Comparison of ENCODE assay signal across 20 mouse cellular contexts in genomic region chr9:29181661-29182060, GRCm38 (mm10).
DNase-seq lines count a peak whose midpoint lies in the region; ATAC-seq and TF ChIP-seq lines count a peak whose summit lies in the region.
"Had no signal": no experiment of that assay in that cellular context is flagged by ENCODE, and none has a peak within 500 bp of the region (broad histone marks: within the 10 kb centered on the region; RNA-seq: fewer than 3 reads in every experiment).

No protein-coding gene starts in this region.

- no peaks in the 10 kb centered on the region for H3K9me3 ChIP-seq in kidney, embryonic 15.5 days (replicated peaks)
- no peaks in the 10 kb centered on the region for H3K9me3 ChIP-seq in kidney, postnatal 0 days (replicated peaks; ENCODE audit: low read length)
- no peaks in the 10 kb centered on the region for H3K9me3 ChIP-seq in stomach, embryonic 14.5 days (ENCODE audit: control insufficient read depth, low read depth, low read length)
- H3K9me3 ChIP-seq: embryonic facial prominence, embryonic 13.5 days; forebrain, embryonic 13.5 days; heart, embryonic 12.5 days; hindbrain, embryonic 10.5 days had no signal

- H3K4me3 ChIP-seq in kidney, embryonic 15.5 days (replicated peaks) = no peak overlapping the region
- H3K4me3 ChIP-seq in kidney, postnatal 0 days (replicated peaks; ENCODE audit: low read depth, low read length) = no peak overlapping the region
- no peak overlapping the region for H3K4me3 ChIP-seq in stomach, embryonic 14.5 days (ENCODE audit: low read depth, low read length)
- H3K4me3 ChIP-seq: embryonic facial prominence, embryonic 13.5 days; forebrain, embryonic 13.5 days; heart, adult 2 months; heart, embryonic 12.5 days; hindbrain, embryonic 10.5 days had no signal

- H3K36me3 ChIP-seq in kidney, embryonic 15.5 days = no peaks in the 10 kb centered on the region
- no peaks in the 10 kb centered on the region for H3K36me3 ChIP-seq in kidney, postnatal 0 days (ENCODE audit: insufficient read depth, low read length)
- H3K36me3 ChIP-seq in stomach, embryonic 14.5 days (ENCODE audit: control insufficient read depth, insufficient read depth, low read length) = no peaks in the 10 kb centered on the region
- H3K36me3 ChIP-seq: embryonic facial prominence, embryonic 13.5 days; heart, embryonic 12.5 days; hindbrain, embryonic 10.5 days had no signal

- H3K9ac ChIP-seq in kidney, embryonic 15.5 days = no peak overlapping the region
- no peak overlapping the region for H3K9ac ChIP-seq in kidney, postnatal 0 days (ENCODE audit: low read depth, low read length)
- no peak overlapping the region for H3K9ac ChIP-seq in stomach, embryonic 14.5 days (replicated peaks; ENCODE audit: low read depth, low read length)
- H3K9ac ChIP-seq: embryonic facial prominence, embryonic 13.5 days; forebrain, embryonic 13.5 days; forebrain, postnatal 0 days; heart, embryonic 12.5 days; hindbrain, embryonic 14.5 days had no signal

- no peak for ATAC-seq in kidney, embryonic 15.5 days (replicated peaks; ENCODE audit: low FRiP score)
- ATAC-seq in kidney, postnatal 0 days (replicated peaks; ENCODE audit: low FRiP score, low read depth) = peak; percentile 40; the same call in 1 of the 2 replicates
- 0 out of 2 replicates have a peak, but pooled peaks have one; percentile 53 for ATAC-seq in stomach, embryonic 14.5 days (ENCODE audit: insufficient number of reproducible peaks, insufficient read depth, low FRiP score, low read depth)
- ATAC-seq: forebrain, embryonic 13.5 days; forebrain, postnatal 0 days had no signal

- no peaks in the 10 kb centered on the region for H3K27me3 ChIP-seq in kidney, embryonic 15.5 days
- H3K27me3 ChIP-seq in kidney, postnatal 0 days (ENCODE audit: insufficient read depth, low read length) = no peaks in the 10 kb centered on the region
- no peaks in the 10 kb centered on the region for H3K27me3 ChIP-seq in stomach, embryonic 14.5 days (ENCODE audit: control insufficient read depth, insufficient read depth, low read length)
- H3K27me3 ChIP-seq: embryonic facial prominence, embryonic 13.5 days; forebrain, embryonic 13.5 days; heart, embryonic 12.5 days had no signal

- DNase-seq in kidney, adult 8-10 months = peak; percentile 6 to 19
- DNase-seq in kidney, postnatal 0 days (ENCODE audit: low spot score) = no peak
- peak; percentile 12 for DNase-seq in kidney, postnatal 10 days
- no peak for DNase-seq in frontal cortex, postnatal 36 days (ENCODE audit: low spot score in 2 of 2)
- DNase-seq in frontal cortex, postnatal 25 days (ENCODE audit: low spot score in 2 of 2) = no peak
- DNase-seq: adrenal gland, adult 2 months; adrenal gland, postnatal 25 days; cerebellum, adult 18-20 months; cerebellum, adult 9-11 months; cerebellum, postnatal 36 days; forebrain, postnatal 0 days; gastrocnemius, postnatal 10 days; heart, adult 2 months had no signal

- no peak for TF ChIP-seq CTCF in kidney, postnatal 0 days (IDR thresholded peaks at IDR 0.05; ENCODE audit: low read depth)

- no peak overlapping the region for H3K4me2 ChIP-seq in kidney, embryonic 15.5 days
- H3K4me2 ChIP-seq in kidney, postnatal 0 days (ENCODE audit: low read length) = no peak overlapping the region
- H3K4me2 ChIP-seq in stomach, embryonic 14.5 days (replicated peaks; ENCODE audit: low read depth, low read length) = no peak overlapping the region
- H3K4me2 ChIP-seq: embryonic facial prominence, embryonic 13.5 days; forebrain, embryonic 13.5 days; heart, embryonic 12.5 days; hindbrain, embryonic 14.5 days had no signal

- 87% methylated on average over 2 of the region's 2 CpGs for WGBS in kidney, embryonic 15.5 days
- 83% methylated on average over 2 of the region's 2 CpGs for WGBS in kidney, postnatal 0 days
- 68% methylated on average over 2 of the region's 2 CpGs for WGBS in stomach, embryonic 14.5 days

- H3K4me1 ChIP-seq in kidney, embryonic 15.5 days = no peaks in the 10 kb centered on the region
- H3K4me1 ChIP-seq in kidney, postnatal 0 days (replicated peaks; ENCODE audit: insufficient read depth, low read length) = no peaks in the 10 kb centered on the region
- H3K4me1 ChIP-seq in stomach, embryonic 14.5 days (ENCODE audit: control insufficient read depth, insufficient read depth, low read length) = no peaks in the 10 kb centered on the region
- H3K4me1 ChIP-seq: embryonic facial prominence, embryonic 13.5 days; forebrain, embryonic 13.5 days; heart, embryonic 12.5 days; hindbrain, embryonic 10.5 days had no signal

- H3K27ac ChIP-seq in kidney, embryonic 15.5 days = no peak overlapping the region
- no peak overlapping the region for H3K27ac ChIP-seq in kidney, postnatal 0 days
- H3K27ac ChIP-seq in stomach, embryonic 14.5 days (ENCODE audit: low read length) = no peak overlapping the region
- H3K27ac ChIP-seq: embryonic facial prominence, embryonic 13.5 days; forebrain, embryonic 13.5 days; heart, adult 2 months; hindbrain, embryonic 10.5 days; hindbrain, embryonic 14.5 days had no signal

Comparison
In these comparisons a context has a peak if more than half of its experiments do, and no peak if none do; other contexts are left out.
1. DNase-seq: peak in kidney, adult 8-10 months (2 of 2) and kidney, postnatal 10 days (single experiment); none in kidney, postnatal 0 days (single experiment), frontal cortex, postnatal 36 days (0 of 2) and frontal cortex, postnatal 25 days (0 of 2).